Comparison of ENCODE assay signal across 16 mouse cellular contexts in the genomic region with DNA sequence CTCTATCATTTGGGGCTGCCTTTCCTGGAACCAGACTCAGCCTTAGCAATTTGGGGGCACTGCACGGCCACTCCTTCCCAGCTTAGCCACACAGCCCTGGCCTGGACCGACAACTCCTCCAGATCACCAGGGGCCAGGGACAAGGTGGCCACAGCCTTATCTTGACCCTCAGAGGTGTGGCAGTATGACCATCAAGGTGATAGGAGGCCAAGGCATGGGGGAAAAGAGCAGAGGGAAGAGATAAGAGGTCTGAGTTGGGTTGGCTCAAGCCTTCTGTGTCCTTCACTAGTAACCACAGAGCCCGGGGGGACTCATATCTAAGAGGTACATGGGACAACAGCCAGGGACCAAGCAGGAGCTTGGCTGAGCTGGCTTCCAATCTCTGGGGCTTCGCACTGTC. TPM values are rescaled to one million over a fixed set of nuclear protein-coding genes. Genes with fewer than 3 reads are reported as not detected.
DNase-seq lines count a peak whose midpoint lies in the region; ATAC-seq and TF ChIP-seq lines count a peak whose summit lies in the region.
"Had no signal": no experiment of that assay in that cellular context is flagged by ENCODE, and none has a peak within 500 bp of the region (broad histone marks: within the 10 kb centered on the region; RNA-seq: fewer than 3 reads in every experiment).

No protein-coding gene starts in this region.

- 40% methylated on average over 4 of the region's 4 CpGs for WGBS in heart, embryonic 13.5 days
- WGBS in bone marrow, adult 2 months = 35% methylated on average over 4 of the region's 4 CpGs
- WGBS in embryonic facial prominence, embryonic 13.5 days = 82% methylated on average over 4 of the region's 4 CpGs

- H3K27me3 ChIP-seq in heart, embryonic 13.5 days (replicated peaks) = peaks cover 12% of the 10 kb centered on the region
- H3K27me3 ChIP-seq in embryonic facial prominence, embryonic 13.5 days = peaks cover 11% of the 10 kb centered on the region
- H3K27me3 ChIP-seq: midbrain, embryonic 15.5 days had no signal

- 0 out of 2 replicates have a peak, but pooled peaks have one; percentile 19 for ATAC-seq in heart, embryonic 13.5 days (ENCODE audit: extremely low read depth, insufficient number of reproducible peaks, low FRiP score, low TSS enrichment)
- ATAC-seq in embryonic facial prominence, embryonic 13.5 days (ENCODE audit: insufficient number of reproducible peaks, insufficient read depth, low FRiP score, low TSS enrichment, low read depth) = no peak
- ATAC-seq in megakaryocyte progenitor cell, adult 5-6 weeks (replicated peaks; ENCODE audit: poor library complexity) = peak; percentile 27
- ATAC-seq: hindbrain, embryonic 16.5 days; midbrain, embryonic 15.5 days had no signal

- no peak overlapping the region for H3K27ac ChIP-seq in heart, embryonic 13.5 days (replicated peaks)
- H3K27ac ChIP-seq in bone marrow, adult 2 months (ENCODE audit: control insufficient read depth, insufficient read depth, low read depth, low read length, poor library complexity) = peak overlapping the region; percentile 8; the same call in 1 of the 2 replicates
- H3K27ac ChIP-seq in embryonic facial prominence, embryonic 13.5 days = peak overlapping the region; percentile 4; the same call in 1 of the 2 replicates
- H3K27ac ChIP-seq: forebrain, embryonic 12.5 days; midbrain, embryonic 15.5 days had no signal

- no peak overlapping the region for H3K9ac ChIP-seq in heart, embryonic 13.5 days
- no peak overlapping the region for H3K9ac ChIP-seq in embryonic facial prominence, embryonic 13.5 days
- H3K9ac ChIP-seq: forebrain, embryonic 12.5 days; midbrain, embryonic 15.5 days had no signal

- TF ChIP-seq POLR2A in bone marrow, adult 2 months (IDR thresholded peaks at IDR 0.05; ENCODE audit: borderline replicate concordance, control insufficient read depth, low read depth, low read length) = no peak

- H3K4me1 ChIP-seq in heart, embryonic 13.5 days = peaks cover 63% of the 10 kb centered on the region
- peaks cover 5% of the 10 kb centered on the region for H3K4me1 ChIP-seq in bone marrow, adult 2 months (ENCODE audit: control insufficient read depth, insufficient read depth, low read length)
- H3K4me1 ChIP-seq in embryonic facial prominence, embryonic 13.5 days = peaks cover 30% of the 10 kb centered on the region

- no peak for DNase-seq in heart, adult 8-10 months (ENCODE audit: low spot score)
- DNase-seq in frontal cortex, postnatal 14 days (ENCODE audit: low spot score in 2 of 2) = no peak
- no peak for DNase-seq in MN1 (ENCODE audit: low spot score)
- DNase-seq: adrenal gland, adult 2 months; left cerebral cortex, postnatal 4 days; right cerebral cortex, postnatal 14 days; thymus, postnatal 14 days had no signal

- H3K4me3 ChIP-seq in heart, embryonic 13.5 days = no peak overlapping the region
- H3K4me3 ChIP-seq in bone marrow, adult 2 months (replicated peaks; ENCODE audit: control insufficient read depth, low read depth, low read length) = no peak overlapping the region
- no peak overlapping the region for H3K4me3 ChIP-seq in embryonic facial prominence, embryonic 13.5 days
- H3K4me3 ChIP-seq: forebrain, embryonic 12.5 days; midbrain, embryonic 15.5 days had no signal

- H3K4me2 ChIP-seq in heart, embryonic 13.5 days = peak overlapping the region; percentile 10; the same call in 1 of the 2 replicates
- H3K4me2 ChIP-seq in embryonic facial prominence, embryonic 13.5 days = no peak overlapping the region
- H3K4me2 ChIP-seq: forebrain, embryonic 12.5 days; midbrain, embryonic 15.5 days had no signal

- no peaks in the 10 kb centered on the region for H3K9me3 ChIP-seq in heart, embryonic 13.5 days
- H3K9me3 ChIP-seq in embryonic facial prominence, embryonic 13.5 days = no peaks in the 10 kb centered on the region
- H3K9me3 ChIP-seq: forebrain, embryonic 12.5 days; midbrain, embryonic 15.5 days had no signal

- H3K36me3 ChIP-seq in heart, embryonic 13.5 days = no peaks in the 10 kb centered on the region
- H3K36me3 ChIP-seq in embryonic facial prominence, embryonic 13.5 days = no peaks in the 10 kb centered on the region
- H3K36me3 ChIP-seq: forebrain, embryonic 12.5 days; midbrain, embryonic 15.5 days had no signal

- TF ChIP-seq CTCF in bone marrow, adult 2 months (IDR thresholded peaks at IDR 0.05; ENCODE audit: control insufficient read depth, insufficient read depth, low read length) = no peak

RNA-seq across cellular contexts. Expression of gene Spns2, which starts 7.8 kb away (rescaled TPM):
- polyA plus RNA-seq in heart, embryonic 13.5 days (2015; fragmentation: Nextera tagmentation; extraction: Ambion mirVana) = 1.9 and 2.4 TPM in 2 replicates
- 10 to 100 TPM in 1 of 4 experiments, 1 to 10 TPM in 3; 7.4 to 10.2 (median 7.9) TPM for total RNA-seq in heart, adult 8-10 months (2022)
- polyA plus RNA-seq in bone marrow, adult 2 months (2011; ENCODE audit: insufficient read depth, insufficient read length, low replicate concordance, missing spikeins) = 6.3 and 10.7 TPM in 2 replicates
- polyA plus RNA-seq in embryonic facial prominence, embryonic 13.5 days (2015; fragmentation: Nextera tagmentation; extraction: Ambion mirVana) = 2.7 and 3.0 TPM in 2 replicates
- total RNA-seq in megakaryocyte progenitor cell, adult 5-6 weeks (2015) = 18.0 and 25.8 TPM in 2 replicates
- 8.8 and 13.0 TPM in 2 replicates for total RNA-seq in megakaryocyte progenitor cell, adult 5-6 weeks (2017)

RNA-seq across cellular contexts. Expression of gene Mybbp1a, which starts 40.8 kb away (rescaled TPM):
- polyA plus RNA-seq in heart, embryonic 13.5 days (2015; fragmentation: Nextera tagmentation; extraction: Ambion mirVana) = 82.3 and 88.2 TPM in 2 replicates
- 10 to 100 TPM; 42.4 to 49.4 (median 45.9) TPM for total RNA-seq in heart, adult 8-10 months (2022)
- 40.0 and 68.3 TPM in 2 replicates for polyA plus RNA-seq in bone marrow, adult 2 months (2011; ENCODE audit: insufficient read depth, insufficient read length, low replicate concordance, missing spikeins)
- 162 and 174 TPM in 2 replicates for polyA plus RNA-seq in embryonic facial prominence, embryonic 13.5 days (2015; fragmentation: Nextera tagmentation; extraction: Ambion mirVana)
- total RNA-seq in megakaryocyte progenitor cell, adult 5-6 weeks (2015) = 255 and 264 TPM in 2 replicates
- 148 and 164 TPM in 2 replicates for total RNA-seq in megakaryocyte progenitor cell, adult 5-6 weeks (2017)

RNA-seq across cellular contexts. Expression of gene Ggt6, which starts 46.6 kb away (rescaled TPM):
- polyA plus RNA-seq in heart, embryonic 13.5 days (2015; fragmentation: Nextera tagmentation; extraction: Ambion mirVana) = not detected in 2 replicates
- under 1 TPM in 2 of 4 experiments, not detected in 2; 0.32 to 0.44 TPM for total RNA-seq in heart, adult 8-10 months (2022)
- polyA plus RNA-seq in bone marrow, adult 2 months (2011; ENCODE audit: insufficient read depth, insufficient read length, low replicate concordance, missing spikeins) = not detected in 2 replicates
- 1.1 and 1.3 TPM in 2 replicates for polyA plus RNA-seq in embryonic facial prominence, embryonic 13.5 days (2015; fragmentation: Nextera tagmentation; extraction: Ambion mirVana)
- not detected in 2 replicates for total RNA-seq in megakaryocyte progenitor cell, adult 5-6 weeks (2015)
- total RNA-seq in megakaryocyte progenitor cell, adult 5-6 weeks (2017) = not detected in 2 replicates
- total RNA-seq: left cerebral cortex, postnatal 4 days had no signal
- polyA plus RNA-seq: forebrain, embryonic 12.5 days; heart, postnatal 0 days; hindbrain, embryonic 16.5 days; midbrain, embryonic 15.5 days; neural tube, embryonic 11.5 days had no signal
